Mouse (Mus musculus) cerebellum, adult 18-20 months (tissue): Measurements from ENCODE around the gene Elmo2.

Experiments
- DNase-seq, 2 experiments: peaks; one replicate each; pipeline ENCODE4 v3.0.0; 2021

The Elmo2 gene

DNA sequence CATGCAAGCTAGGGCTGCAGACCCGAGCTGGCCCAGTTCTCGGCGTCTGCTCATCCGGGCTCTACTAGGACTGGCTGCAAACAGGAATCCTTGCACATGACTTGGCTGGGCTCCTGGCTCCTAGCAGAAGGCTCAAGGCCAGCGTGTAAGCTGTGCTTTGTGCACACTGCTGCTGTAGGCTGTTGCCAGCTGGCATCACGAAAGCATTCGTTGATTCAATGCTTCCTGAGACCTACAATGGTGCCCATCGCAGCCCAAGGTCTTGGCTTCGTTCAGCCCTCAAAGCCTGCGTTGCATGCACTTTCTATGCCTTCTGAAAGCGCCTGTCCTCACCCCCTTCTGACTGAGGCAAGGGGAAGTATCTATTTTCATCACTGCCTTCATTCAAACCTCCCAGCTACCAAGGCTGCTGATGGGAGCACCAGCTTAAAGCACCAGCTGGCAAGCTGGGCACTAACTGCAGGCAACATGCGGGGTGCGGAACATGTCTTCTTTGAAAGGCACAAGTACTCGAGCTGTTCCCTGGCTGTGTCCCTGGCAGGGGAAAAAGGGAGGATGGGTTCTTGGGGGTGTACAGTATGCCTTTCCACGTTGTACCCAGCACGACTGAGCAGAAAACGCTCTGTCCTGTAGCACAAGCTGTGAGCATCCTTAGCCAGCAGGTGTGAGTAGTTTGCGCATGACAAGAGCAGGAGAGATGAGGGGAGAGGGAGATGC lies 37.8 kb downstream of the Elmo2 start:
- peak; percentile 88 to 91 for DNase-seq

DNA sequence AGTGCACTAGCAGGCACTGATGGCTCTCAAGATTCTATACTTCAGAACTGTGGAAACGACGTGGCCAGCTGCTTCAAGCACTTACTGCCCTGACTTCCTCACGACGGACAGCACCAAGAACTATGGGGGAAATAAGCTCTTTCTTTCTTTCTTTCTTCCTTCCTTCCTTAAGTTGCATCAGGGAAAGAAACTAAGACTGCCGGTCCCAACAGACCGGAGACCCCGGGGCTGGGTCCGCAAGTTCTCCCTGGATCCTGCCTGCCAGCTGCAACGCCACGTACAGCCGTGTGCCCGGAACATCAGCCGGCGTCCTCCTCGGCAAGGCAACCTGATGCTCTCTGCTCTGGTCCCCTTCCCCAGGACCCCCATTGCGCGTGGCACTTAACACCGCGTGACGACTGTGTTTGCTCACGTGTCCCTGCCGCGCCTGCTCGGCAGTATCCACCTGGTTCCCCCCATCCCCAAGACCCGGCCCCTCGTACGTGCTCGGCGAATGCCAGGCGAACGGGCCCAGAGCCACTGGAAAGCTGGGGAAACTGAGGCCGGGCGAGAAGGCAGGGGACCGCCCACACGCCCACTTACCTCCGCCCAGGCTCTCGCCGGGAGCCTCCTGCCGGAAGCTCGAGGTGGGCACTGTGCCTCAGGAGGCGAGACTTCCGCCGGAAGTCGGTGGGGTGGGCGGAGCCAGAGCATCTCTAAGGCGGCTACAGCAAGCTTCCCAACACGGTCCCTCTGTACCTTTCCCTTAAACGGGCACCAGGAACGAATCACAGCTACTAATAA lies 38.9 kb downstream of the Elmo2 start, which contains the start of gene Slc35c2:
Slc35c2 (minus strand) TSS at position 668 of the 783 bp plus-strand sequence.
- DNase-seq, result peak; percentile 93 to 96

DNA sequence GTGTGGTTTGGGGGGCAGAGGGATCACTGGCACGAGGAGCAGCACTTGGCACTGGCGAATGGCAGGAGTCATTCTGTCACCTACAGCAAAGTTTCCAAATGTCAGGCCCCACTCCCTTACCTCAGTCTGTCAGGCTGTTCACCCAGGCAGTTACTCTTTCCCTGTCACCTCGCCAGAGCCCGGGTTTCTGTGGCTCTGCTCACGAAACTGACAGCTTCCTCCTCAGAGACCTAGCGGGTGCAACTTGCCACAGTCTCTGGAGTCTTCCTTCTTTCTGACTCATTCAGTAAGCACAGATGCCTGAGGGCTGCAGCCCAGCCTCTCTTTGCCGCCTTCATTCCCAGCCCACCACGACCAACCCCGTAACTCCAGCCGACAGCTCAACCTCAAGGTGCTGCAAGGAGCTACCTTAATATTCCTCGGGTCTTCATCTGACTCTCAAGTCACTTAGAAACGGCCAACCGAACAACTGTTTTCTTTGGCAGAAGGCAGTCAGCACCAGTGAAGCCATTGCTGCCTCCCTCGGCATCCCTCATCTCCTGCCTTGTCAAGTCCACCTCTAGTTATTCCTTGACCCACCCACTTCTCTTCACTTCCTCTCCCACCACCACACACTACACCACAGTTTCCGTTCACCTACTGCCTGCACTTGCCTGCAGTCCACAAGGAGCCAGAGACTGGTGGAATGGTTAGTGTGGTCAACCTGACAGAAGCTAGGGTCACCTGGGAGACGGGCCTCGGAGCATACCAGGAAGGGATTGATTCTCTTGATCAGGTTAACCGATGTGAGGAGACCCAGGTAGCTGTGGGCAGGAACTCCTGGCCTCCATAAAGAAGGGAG lies 39.7 kb downstream of the Elmo2 start:
- DNase-seq, result peak; percentile 47 to 51

DNA sequence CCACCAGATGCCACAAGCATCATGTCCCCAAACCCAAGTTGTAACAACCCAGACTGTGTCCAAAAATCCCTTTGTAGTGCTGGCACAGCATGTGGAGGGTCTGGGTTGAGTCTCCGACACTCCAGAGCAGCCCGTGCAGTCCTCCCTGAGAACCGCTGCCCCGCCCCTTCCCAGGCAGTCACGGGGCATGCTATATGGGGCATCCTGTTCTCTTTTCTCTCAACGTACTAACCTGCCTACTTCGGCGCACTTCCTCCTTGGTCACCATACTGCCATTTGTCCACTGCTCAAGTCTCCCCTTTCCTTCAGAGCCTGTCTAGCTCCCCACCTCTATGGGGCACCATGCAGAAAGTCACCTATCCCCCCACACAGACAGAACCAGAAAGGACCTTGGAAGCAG lies 40.7 kb downstream of the Elmo2 start:
- DNase-seq, result no peak

DNA sequence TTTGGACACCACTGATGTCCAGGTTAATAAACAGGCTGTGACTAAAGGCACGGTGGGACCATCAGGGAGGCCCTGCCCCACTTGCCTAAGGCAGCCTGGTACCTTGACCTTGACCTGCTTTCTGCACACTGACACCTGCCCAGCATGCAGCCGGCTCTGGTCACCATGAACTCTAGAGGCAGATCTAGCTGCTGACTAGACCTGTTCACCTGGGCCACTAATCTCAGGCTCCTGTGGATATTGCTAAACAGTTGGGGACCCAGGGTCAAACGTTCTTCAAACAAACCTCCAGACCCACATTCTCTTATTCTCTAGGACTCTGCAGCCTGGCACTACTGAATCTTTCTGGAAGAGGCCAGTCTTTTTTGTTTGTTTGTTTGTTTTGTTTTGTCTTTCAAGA lies 41.2 kb downstream of the Elmo2 start:
- DNase-seq, result no peak

DNA sequence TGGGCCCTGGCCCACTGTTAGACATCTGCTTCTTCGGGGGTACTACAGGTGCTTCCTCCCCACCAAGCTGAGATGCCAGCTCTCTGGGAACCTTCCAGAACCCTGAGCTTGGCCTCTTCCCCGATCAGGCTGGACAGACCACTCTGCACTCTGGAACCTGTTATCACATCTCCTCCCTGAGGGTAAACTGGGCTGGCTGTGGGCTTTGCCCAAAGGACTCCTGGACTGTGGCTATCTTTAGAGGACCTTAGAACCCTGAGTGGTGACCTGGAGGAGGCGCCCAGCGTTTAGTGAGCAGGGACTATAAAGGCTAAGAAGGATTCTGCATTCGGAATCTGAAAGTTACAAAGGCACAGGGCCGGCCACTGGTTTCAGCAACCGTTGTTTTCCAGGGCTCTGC lies 41.9 kb downstream of the Elmo2 start:
- DNase-seq, result no peak

DNA sequence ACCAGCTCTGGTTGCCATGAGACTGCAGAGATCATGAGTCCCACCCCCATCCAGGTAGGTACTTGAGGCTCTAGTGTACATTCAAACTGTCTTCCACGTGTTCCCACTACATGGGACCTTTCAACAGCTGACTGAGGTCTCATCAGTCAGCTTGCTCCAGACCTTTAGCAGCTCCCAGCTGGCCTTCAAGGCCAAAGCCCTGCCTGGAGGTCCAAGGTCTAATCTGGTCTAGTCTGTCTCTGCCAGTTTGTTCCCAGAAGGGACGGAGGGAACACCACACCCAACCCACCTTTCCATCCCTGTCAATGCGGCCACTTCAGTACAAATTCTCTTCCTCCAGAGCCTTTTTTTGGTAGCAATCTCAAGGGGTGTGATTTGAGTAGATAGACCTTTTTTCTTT lies 42.6 kb downstream of the Elmo2 start:
- DNase-seq, result no peak

DNA sequence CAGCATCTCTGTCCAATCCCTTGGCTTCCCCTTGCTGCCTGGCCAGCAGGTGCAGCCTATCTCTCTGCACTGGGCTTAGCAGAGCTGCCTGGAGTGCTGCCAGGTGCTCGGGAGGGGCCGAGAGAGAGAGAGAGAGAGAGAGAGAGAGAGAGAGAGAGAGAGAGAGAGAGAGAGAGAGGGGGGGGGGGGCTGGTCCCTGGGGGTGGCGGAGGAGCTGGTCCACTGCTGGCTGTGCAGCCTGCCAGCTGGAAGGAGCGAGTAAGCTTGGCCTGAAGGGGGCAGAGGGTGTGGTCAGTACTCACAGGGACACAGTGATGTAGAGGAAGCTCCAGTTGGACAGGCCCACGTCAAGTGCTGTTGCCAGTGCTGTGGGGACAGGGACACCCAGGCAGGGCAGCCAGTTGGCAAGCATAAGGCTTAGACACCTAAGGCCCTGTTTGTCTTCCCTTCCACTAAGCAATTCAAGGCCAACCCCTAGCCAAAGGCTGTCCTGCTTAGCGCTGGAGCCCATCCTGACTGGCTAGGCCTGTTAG lies 44.4 kb downstream of the Elmo2 start:
- peak; percentile 64 to 70 for DNase-seq

DNA sequence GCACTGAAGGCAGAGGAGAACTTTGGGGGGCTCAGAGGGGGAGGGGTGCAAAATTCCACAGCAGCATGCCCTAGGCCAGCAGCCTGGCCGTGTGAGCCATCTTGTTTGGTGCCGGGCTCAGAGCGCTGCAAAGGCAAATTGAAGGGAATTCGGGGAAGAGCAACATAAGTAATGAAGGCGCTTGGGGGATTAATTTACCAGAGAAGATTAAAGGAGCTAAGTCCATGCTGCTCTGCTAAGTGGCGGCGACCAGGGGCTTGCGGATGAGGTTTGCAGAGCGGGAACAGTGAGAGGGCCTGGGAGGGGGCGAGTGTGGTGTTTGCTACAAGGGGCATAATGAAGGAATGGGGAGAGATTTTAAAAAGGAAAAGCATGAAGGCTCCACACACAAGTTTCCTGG lies 46.9 kb downstream of the Elmo2 start:
- no peak for DNase-seq

DNA sequence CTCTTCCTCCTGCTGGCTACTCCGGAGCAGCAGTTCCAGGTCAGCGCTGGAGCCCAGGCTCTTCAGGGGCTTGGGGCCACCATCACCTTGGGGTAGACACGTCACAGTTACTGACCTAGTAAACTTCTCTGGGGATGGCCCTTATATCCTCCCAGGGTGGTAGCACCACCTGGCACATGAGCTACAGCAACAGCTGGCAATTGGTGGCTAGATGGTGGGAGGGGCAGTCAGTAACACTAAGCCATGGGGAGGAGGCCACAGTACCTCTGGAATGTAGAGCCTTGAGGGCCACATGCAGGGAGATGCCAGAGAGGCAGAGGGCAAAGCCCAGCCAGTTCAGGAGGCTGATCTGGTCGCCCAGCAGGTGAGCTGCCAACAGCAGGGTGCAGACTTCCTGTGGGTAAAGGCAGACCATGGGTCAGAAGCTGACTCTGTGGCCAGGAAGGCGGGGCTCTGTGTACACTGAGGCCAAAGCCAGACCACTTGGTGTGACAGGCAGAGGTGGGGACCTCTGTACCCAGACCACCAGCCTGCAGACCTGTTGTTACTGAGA lies 49.0 kb downstream of the Elmo2 start:
- DNase-seq, result no peak

DNA sequence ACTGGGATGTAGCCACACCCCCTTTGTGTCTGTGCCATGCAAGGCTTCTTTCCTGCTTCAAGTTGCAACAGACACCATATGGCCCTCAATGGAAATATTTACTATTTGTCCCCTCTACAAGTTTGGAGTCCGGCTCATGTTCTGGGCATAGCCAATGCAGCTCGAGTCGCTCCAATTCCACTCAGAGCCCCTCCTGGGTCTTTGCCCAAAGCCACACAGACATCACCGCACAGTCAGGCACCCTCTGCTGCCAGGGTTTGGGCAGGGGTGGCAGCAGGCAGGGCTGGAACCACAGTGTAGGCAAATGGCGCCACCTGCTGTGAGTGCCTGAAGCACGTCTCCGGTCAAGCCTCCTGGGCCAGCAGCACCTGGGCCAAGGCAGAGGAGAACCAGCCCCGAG lies 50.5 kb downstream of the Elmo2 start:
- DNase-seq, result peak; percentile 92 to 93

DNA sequence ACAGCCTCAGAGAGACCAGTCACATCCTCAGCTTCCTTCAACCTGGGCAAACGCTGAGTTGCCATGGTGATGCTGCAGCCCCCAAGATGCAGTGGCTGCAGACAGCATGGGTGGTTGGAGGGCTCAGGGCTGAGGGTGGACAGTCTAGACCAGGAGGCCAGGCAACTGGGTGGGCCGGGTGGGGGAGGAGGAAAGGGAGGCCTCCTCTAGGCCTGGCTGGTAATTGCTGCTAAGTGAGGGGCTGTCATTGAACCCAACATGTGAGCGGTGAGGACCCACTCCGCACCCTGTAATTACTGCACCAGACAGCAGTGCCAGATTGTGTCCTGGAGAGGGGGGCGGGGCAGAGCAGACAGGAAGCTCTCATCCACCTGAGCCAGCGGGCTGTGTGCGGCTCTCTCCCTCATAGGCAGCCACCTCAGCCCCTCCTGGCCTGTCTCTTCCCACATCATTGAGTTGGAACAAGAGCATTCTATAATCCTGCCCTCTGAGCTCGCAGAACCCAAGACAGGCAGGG lies 51.1 kb downstream of the Elmo2 start:
- DNase-seq, result no peak

DNA sequence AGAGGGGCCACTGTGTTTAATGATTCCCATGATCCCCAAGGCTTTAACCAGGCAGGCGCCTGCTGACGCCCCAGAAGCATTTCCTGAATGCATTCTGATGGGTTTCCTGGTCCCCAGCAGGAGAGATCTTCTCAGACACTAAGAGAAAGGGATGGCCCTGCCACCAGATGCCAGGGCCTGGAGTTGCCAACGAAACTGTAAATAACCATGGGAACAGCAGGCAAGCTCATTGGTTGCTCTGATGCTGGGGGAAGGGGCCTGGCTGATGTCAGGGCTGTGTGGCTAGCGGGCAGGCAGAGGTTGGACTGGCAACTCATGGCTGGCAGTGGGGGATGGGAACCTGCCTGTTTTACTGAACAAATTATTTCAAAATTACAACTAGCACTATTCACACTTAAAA lies 52.7 kb downstream of the Elmo2 start:
- no peak for DNase-seq

DNA sequence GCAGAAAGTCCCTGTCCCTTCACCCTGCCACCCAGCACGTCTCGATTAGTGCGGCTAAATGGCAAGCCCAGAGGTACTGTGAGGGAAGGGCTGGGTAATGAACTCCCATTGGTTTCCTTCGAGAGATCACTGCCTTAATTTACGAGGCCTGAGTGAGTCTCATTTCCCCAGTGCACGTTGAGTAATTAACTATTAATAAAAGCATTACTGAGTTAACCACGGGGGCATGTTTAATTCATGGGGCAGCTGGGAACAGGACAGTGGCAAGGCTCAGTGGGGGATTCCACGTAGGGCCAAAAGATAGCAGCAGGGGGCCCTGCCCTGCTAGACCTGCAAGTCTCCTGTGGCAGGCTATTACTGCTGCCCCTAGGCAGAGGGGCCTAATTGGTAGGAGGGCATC lies 55.0 kb downstream of the Elmo2 start:
- DNase-seq, result no peak

DNA sequence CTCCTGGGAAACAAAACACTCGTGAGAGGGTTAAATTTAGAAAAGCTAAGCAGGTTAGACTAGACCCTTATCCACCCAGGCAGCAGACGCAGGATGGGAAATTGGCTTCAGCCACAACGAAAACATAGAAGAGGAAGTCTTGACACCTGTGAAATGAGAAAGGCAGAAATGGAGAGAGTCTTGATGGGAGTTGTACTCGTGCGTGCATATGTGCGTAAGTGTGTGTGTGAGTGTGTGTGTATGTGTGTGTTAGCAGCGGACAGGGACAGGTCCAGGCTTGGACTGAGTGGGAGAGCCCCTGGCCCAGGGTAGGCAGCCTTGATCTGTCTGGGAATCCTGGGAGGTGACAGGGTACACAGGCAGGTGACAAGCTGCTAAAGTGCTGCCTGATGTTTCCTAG lies 55.4 kb downstream of the Elmo2 start:
- no peak for DNase-seq

DNA sequence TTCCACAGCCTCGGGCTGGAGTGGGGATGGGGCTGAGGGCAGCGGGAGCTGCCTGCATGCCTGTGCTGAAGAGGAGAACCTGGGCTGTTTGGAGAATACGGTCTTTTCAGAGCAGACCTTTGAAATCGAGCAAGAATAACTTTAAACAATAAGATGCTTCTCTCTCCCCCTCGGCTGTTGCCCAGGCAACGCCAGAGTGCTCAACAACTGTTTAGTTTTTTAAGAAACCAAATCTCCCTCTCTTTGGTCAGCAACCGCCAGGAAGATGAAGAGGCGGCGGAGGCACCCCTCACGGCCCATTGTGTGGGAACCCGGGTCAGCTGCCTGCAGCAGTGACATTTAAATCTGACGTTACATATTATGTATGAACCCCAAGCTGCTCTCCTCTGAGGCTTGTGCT lies 59.5 kb downstream of the Elmo2 start:
- DNase-seq, result no peak

DNA sequence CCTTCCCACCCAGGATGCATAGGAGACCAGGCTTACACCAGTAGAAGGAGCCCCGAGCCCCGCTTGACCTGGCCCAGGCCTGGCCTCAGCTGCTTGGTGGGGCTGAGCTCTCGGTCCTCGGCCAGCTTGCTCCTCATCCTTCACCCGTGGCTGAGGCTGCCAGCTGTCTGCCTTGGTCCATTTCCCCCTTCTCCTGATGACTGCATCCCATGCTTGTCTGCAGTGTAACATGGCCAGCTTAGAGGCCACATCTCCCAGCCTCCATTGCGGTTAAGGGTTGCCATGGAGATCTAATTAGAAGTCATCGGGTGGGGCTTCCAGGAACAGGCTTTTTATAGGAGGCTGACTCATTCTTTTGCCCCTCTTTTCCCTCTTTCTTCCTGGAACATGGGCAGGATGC lies 62.4 kb downstream of the Elmo2 start:
- DNase-seq, result no peak

DNA sequence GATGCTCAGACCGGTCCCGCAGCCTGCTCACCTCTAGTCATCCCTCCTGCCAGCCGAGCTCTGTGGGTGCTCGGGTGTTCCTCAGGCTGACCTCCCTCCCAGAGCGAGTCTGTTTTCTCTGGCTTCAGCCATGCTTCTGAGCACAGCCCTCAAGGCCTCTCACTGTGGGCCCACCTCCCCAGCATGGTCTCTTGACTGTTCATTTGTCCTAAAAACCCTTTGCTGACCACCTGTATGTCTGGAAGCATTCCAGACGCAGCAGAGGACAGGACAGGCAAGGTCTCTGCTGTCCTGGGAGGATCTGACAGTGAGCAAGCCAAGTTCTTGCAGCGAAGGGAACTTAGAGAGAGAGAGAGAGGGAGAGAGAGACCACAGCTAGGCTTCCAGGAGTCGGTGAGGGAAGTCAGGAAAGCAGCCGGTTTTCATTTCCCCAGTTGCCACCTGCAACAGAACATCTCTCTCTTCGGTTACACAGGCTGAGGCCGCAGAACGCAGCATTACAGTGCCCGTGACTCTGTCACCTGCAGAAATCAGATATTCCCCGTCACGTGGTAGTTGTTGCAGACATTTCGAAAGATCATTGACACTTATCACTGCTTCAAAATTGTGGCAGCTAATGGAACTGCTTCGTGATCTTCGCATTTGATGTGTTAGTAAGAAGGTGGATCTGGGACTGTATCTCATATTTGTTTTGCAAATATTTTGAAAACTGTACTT lies 63.8 kb downstream of the Elmo2 start:
- DNase-seq, result no peak

DNA sequence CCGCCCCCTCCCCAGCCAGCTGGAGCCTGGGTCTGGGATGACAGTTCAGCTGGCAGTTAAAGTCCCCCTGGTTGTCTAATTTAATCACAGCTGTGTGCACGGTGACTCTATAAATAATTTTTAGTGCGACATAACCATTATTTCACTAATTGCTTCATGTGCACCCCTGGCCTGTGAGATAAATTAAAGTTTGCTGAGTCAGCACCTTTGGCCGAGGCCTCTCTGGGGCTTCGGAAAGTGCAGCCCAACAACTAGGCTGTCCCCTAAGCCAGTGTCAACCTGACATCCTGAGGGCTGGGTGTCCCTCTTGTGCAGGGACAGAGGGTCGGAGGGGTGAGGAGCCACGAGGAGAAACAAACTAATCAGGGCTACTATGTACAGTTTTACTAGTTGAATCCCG lies 66.4 kb downstream of the Elmo2 start:
- no peak for DNase-seq

DNA sequence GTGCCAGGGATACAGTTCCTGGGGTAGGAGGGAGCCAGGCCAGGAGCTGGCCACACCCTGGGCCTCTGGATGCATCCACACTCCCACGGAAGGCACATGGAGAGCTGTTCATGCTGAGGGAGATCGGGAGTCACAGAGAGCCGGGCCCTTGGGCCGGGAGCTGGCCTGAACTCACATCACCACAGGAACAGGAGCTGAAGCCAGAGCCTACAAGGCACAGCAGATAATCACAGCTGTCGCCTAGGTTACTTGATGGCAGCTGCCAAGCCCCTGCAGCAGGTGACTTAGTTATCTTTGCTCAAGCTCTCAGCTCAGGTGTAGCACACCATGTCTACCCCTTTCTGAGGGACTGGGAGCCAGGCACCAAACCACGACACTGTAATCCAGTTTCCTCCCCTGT lies 68.0 kb downstream of the Elmo2 start:
- DNase-seq, result no peak

DNA sequence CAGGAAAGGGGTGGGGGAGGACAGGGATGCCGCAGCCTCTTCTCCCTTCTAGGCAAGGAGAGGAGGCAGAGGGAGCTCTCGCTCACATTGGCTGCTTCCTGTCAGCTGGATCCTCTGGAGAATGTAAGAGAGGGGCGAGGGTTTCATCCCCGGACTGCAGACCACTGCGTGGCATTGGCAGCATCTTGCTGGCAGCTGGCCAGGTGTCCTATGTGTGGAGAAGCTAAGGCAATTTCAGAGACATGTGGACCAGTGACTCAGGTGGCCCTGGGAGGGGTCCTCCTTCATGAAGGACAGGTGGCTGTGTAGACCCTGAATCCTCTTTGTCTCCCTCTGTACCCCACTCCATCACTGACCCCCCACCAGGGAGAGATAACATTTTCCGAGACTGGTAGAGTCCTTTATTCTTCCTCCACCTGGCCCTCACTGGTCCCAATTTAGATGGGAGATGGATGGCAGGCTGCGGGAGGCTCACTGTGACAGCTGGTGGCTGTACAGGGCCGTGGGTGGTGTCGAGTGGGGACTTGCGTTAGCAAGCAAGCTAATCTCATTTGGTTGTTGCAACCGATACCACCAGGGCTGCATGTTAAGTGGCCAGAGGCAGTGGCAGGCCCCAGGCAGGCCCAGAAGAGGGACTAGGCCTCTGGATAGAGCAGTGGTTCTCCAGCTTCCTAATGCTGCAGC lies 69.0 kb downstream of the Elmo2 start:
- DNase-seq, result peak; percentile 48 to 65
